Mouse (Mus musculus) MEL (cell line): ENCODE results near the gene Pla2g6. TPM values are rescaled to one million over a fixed set of nuclear protein-coding genes. Genes with fewer than 3 reads are reported as not detected.
A peak's percentile ranks its signal among the peaks of the same experiment; 100 is the strongest.

ENCODE experiments used
- DNase-seq: peaks from one replicate; pipeline ENCODE4 v3.0.0; 2011; ENCODE audit warnings: low read depth, low spot score
- H3K27ac ChIP-seq: 2 replicates; pipeline ENCODE4 v1.5.1; 2012; ENCODE audit warnings: low read depth, mild to moderate bottlenecking, control low read depth, low read length, moderate library complexity; ENCODE audit not compliant: control insufficient read depth
- H3K27me3 ChIP-seq, 2 experiments: fragments of 150-350 bp in 1 of 2; sonication (generic) in 1 of 2; 2 replicates each; pipeline ENCODE4 v1.6.1; 2012; ENCODE audit warnings: low read length in 2 of 2, mild to moderate bottlenecking in 2 of 2, improper control_type of control experiment in 1 of 2, moderate library complexity in 1 of 2; ENCODE audit not compliant: insufficient read depth in 2 of 2, control insufficient read depth in 1 of 2
- H3K36me3 ChIP-seq, 2 experiments: 2 replicates each; pipeline ENCODE4 v1.6.1; 2012 to 2014; ENCODE audit warnings: low read length in 2 of 2, improper control_type of control experiment in 1 of 2, inconsistent platforms in 1 of 2, mild to moderate bottlenecking in 1 of 2; ENCODE audit not compliant: insufficient read depth in 2 of 2, control insufficient read depth in 1 of 2
- H3K4me1 ChIP-seq, 2 experiments: fragments of 150-350 bp in 1 of 2; sonication (generic) in 1 of 2; 2 replicates each; pipeline ENCODE4 v1.6.1; 2012; ENCODE audit warnings: low read length in 2 of 2, improper control_type of control experiment in 1 of 2, mild to moderate bottlenecking in 1 of 2; ENCODE audit not compliant: insufficient read depth in 2 of 2, control insufficient read depth in 1 of 2
- H3K4me3 ChIP-seq, 2 experiments: fragments of 150-350 bp in 1 of 2; sonication (generic) in 1 of 2; 2 replicates each; pipeline ENCODE4 v1.5.1; 2012; ENCODE audit warnings: low read depth in 2 of 2, low read length in 2 of 2, mild to moderate bottlenecking in 2 of 2, moderate library complexity in 2 of 2, control low read depth in 1 of 2, improper control_type of control experiment in 1 of 2; ENCODE audit not compliant: control insufficient read depth in 1 of 2, insufficient read depth in 1 of 2
- H3K79me2 ChIP-seq: 2 replicates; pipeline ENCODE4 v1.6.1; 2012; ENCODE audit warnings: mild to moderate bottlenecking, low read length, moderate library complexity; ENCODE audit not compliant: control insufficient read depth, poor library complexity, insufficient read depth
- H3K9ac ChIP-seq: 2 replicates; pipeline ENCODE4 v1.6.1; 2012; ENCODE audit warnings: low read depth, mild to moderate bottlenecking, control low read depth, low read length, moderate library complexity; ENCODE audit not compliant: control insufficient read depth, poor library complexity, severe bottlenecking
- H3K9me3 ChIP-seq: fragments of 150-350 bp; sonication (generic); replicated peaks from 2 replicates; pipeline ENCODE4 v1.6.1; 2012; ENCODE audit warnings: mild to moderate bottlenecking, low read length, improper control_type of control experiment, moderate library complexity; ENCODE audit not compliant: insufficient read depth
- BHLHE40 ChIP-seq: IDR thresholded peaks from 2 replicates; pipeline ENCODE4 v1.6.1; 2012; ENCODE audit warnings: low read depth, mild to moderate bottlenecking, inconsistent platforms, low read length, improper control_type of control experiment, borderline replicate concordance
- CTCF ChIP-seq, 3 experiments: IDR thresholded peaks in 2 of 3; conservative IDR thresholded peaks in 1 of 3; 2 replicates each; pipeline ENCODE4 v1.5.1; 2011 to 2012; ENCODE audit warnings: low read length in 3 of 3, low read depth in 2 of 3, mild to moderate bottlenecking in 2 of 3, improper control_type of control experiment in 1 of 3, inconsistent platforms in 1 of 3, mixed read lengths in 1 of 3, moderate library complexity in 1 of 3; ENCODE audit not compliant: control insufficient read depth in 1 of 3, insufficient read depth in 1 of 3, poor library complexity in 1 of 3, severe bottlenecking in 1 of 3
- E2F4 ChIP-seq: IDR thresholded peaks from 2 replicates; pipeline ENCODE4 v1.6.1; 2011; ENCODE audit warnings: low read depth, low read length, improper control_type of control experiment, borderline replicate concordance
- ELF1 ChIP-seq: IDR thresholded peaks from 2 replicates; pipeline ENCODE4 v1.6.1; 2014; ENCODE audit warnings: low read depth, mild to moderate bottlenecking, inconsistent platforms, low read length, improper control_type of control experiment, moderate library complexity
- EP300 ChIP-seq, 2 experiments: IDR thresholded peaks; 2 replicates each; pipeline ENCODE4 v1.6.1; 2011; ENCODE audit warnings: improper control_type of control experiment in 2 of 2, low read length in 2 of 2, low read depth in 1 of 2, mild to moderate bottlenecking in 1 of 2
- GABPA ChIP-seq: IDR thresholded peaks from 2 replicates; pipeline ENCODE4 v1.6.1; 2012; ENCODE audit warnings: low read depth, mild to moderate bottlenecking, inconsistent platforms, low read length, improper control_type of control experiment, moderate library complexity
- GATA1 ChIP-seq: IDR thresholded peaks from 2 replicates; pipeline ENCODE4 v1.6.1; 2011; ENCODE audit warnings: low read depth, low read length, improper control_type of control experiment
- HCFC1 ChIP-seq: IDR thresholded peaks from 2 replicates; pipeline ENCODE4 v1.6.1; 2012; ENCODE audit warnings: low read depth, mild to moderate bottlenecking, inconsistent platforms, low read length, improper control_type of control experiment, moderate library complexity
- JUND ChIP-seq: IDR thresholded peaks from 2 replicates; pipeline ENCODE4 v1.6.1; 2011; ENCODE audit warnings: low read depth, mild to moderate bottlenecking, improper control_type of control experiment, low read length
- MYB ChIP-seq: IDR thresholded peaks from 2 replicates; pipeline ENCODE4 v1.6.1; 2011; ENCODE audit warnings: mild to moderate bottlenecking, low read depth, low read length, improper control_type of control experiment
- POLR2A ChIP-seq, 2 experiments: IDR thresholded peaks; 2 replicates each; pipeline ENCODE4 v1.6.1; 2011 to 2012; ENCODE audit warnings: low read length in 2 of 2, mild to moderate bottlenecking in 2 of 2, control low read depth in 1 of 2, improper control_type of control experiment in 1 of 2, low read depth in 1 of 2, moderate library complexity in 1 of 2; ENCODE audit not compliant: control insufficient read depth in 1 of 2, insufficient read depth in 1 of 2, poor library complexity in 1 of 2
- POLR2AphosphoS2 ChIP-seq: IDR thresholded peaks from 2 replicates; pipeline ENCODE4 v1.6.1; 2011; ENCODE audit warnings: low read length, improper control_type of control experiment
- POLR2AphosphoS5 ChIP-seq: IDR thresholded peaks from 2 replicates; pipeline ENCODE4 v1.6.1; 2012; ENCODE audit warnings: low read depth, borderline replicate concordance, mild to moderate bottlenecking, inconsistent platforms, low read length, moderate library complexity, mixed read lengths
- RAD21 ChIP-seq: IDR thresholded peaks from 2 replicates; pipeline ENCODE4 v1.6.1; 2011; ENCODE audit warnings: mild to moderate bottlenecking, low read depth, low read length, improper control_type of control experiment
- SMC3 ChIP-seq: IDR thresholded peaks from 2 replicates; pipeline ENCODE4 v1.6.1; 2011; ENCODE audit warnings: low read depth, low read length, improper control_type of control experiment
- TAL1 ChIP-seq: IDR thresholded peaks from 2 replicates; pipeline ENCODE4 v1.6.1; 2012; ENCODE audit warnings: mild to moderate bottlenecking, inconsistent platforms, low read length, moderate library complexity, mixed read lengths
- TCF12 ChIP-seq: IDR thresholded peaks from 2 replicates; pipeline ENCODE4 v1.6.1; 2014; ENCODE audit warnings: low read depth, mild to moderate bottlenecking, inconsistent platforms, low read length, improper control_type of control experiment, moderate library complexity
- UBTF ChIP-seq: IDR thresholded peaks from 2 replicates; pipeline ENCODE4 v1.6.1; 2012; ENCODE audit warnings: low read depth, mild to moderate bottlenecking, inconsistent platforms, low read length, improper control_type of control experiment, moderate library complexity, borderline replicate concordance; ENCODE audit not compliant: insufficient read depth
- ZKSCAN1 ChIP-seq: IDR thresholded peaks from 2 replicates; pipeline ENCODE4 v1.6.1; 2012; ENCODE audit warnings: low read depth, mild to moderate bottlenecking, inconsistent platforms, low read length, improper control_type of control experiment, moderate library complexity
- ZMIZ1 ChIP-seq: IDR thresholded peaks from 2 replicates; pipeline ENCODE4 v1.6.1; 2012; ENCODE audit warnings: low read depth, mild to moderate bottlenecking, inconsistent platforms, low read length, improper control_type of control experiment, moderate library complexity
- ZNF384 ChIP-seq: IDR thresholded peaks from 2 replicates; pipeline ENCODE4 v1.6.1; 2012; ENCODE audit warnings: low read depth, mild to moderate bottlenecking, inconsistent platforms, low read length, improper control_type of control experiment
- polyA plus RNA-seq, 2 experiments: library from polyadenylated mRNA; stranded (reverse) in 1 of 2; unstranded in 1 of 2; fragments of >175 nt in 1 of 2; fragments of >200 nt in 1 of 2; gene quantifications; 2 replicates each; pipeline versions ENCODE4 v1.2.1 to v1.2.4; 2012; ENCODE audit warnings: low replicate concordance in 2 of 2, low read depth in 1 of 2; ENCODE audit not compliant: insufficient read length in 2 of 2, insufficient read depth in 1 of 2, missing spikeins in 1 of 2
- total RNA-seq: library from RNA; depleted of rRNA; stranded (reverse); fragments of 300-350 nt; gene quantifications from 2 replicates; pipeline ENCODE4 v1.2.3, GENCODE M21; 2012

The Pla2g6 gene
- total and polyA plus RNA-seq, 3 experiments, result 11.8 to 24.7 TPM; not detected in 1

- TF ChIP-seq JUND, result no peak
- no peak for TF ChIP-seq SMC3
- TF ChIP-seq ELF1, result peak; percentile 97
- TF ChIP-seq GATA1, result peak; percentile 21; the same call in 1 of the 2 replicates
- TF ChIP-seq CTCF (IDR thresholded peaks at IDR 0.05 in 2 of 3, conservative IDR thresholded peaks at IDR 0.05 in 1 of 3; ENCODE audit: control insufficient read depth in 1 of 3, insufficient read depth in 1 of 3, low read depth in 2 of 3, low read length in 3 of 3, poor library complexity in 1 of 3, severe bottlenecking in 1 of 3), result no peak
- no peak for TF ChIP-seq BHLHE40
These were observed at the start of gene Pla2g6 (continued) for GRCm38 (mm10) chr15:79328058-79328938.

- Histone ChIP-seq H3K4me1 (no peaks in the 10 kb centered on the region), H3K79me2 (no peaks in the 10 kb centered on the region), H3K9me3 (no peaks in the 10 kb centered on the region), H3K36me3 (no peaks in the 10 kb centered on the region; a peak in 1 of 4 replicates), H3K27ac (no peak overlapping the region), H3K4me3 (no peak overlapping the region), H3K9ac (no peak overlapping the region), H3K27me3 (no peaks in the 10 kb centered on the region)
- no peak for DNase-seq
- TF ChIP-seq EP300 (IDR thresholded peaks at IDR 0.05; ENCODE audit: low read depth in 1 of 2, low read length in 2 of 2), result no peak
- no peak for TF ChIP-seq JUND
- no peak for TF ChIP-seq RAD21
- TF ChIP-seq GATA1, result no peak
- no peak for TF ChIP-seq SMC3
- no peak for TF ChIP-seq POLR2AphosphoS2
- no peak for TF ChIP-seq HCFC1
- no peak for TF ChIP-seq TCF12
- TF ChIP-seq GABPA, result no peak
- TF ChIP-seq TAL1, result no peak
- no peak for TF ChIP-seq UBTF
- TF ChIP-seq E2F4, result no peak
These were observed 49.5 kb upstream of the Pla2g6 start for GRCm38 (mm10) chr15:79377681-79378080.

GRCm38 (mm10) chr15:79374760-79375159, 46.6 kb upstream of the Pla2g6 start:
- DNase-seq, result no peak
- H3K9me3 ChIP-seq, result no peaks in the 10 kb centered on the region
- H3K4me1 ChIP-seq, result no peaks in the 10 kb centered on the region
- H3K27me3 ChIP-seq, result no peaks in the 10 kb centered on the region
- H3K27ac ChIP-seq, result no peak overlapping the region
- H3K9ac ChIP-seq, result no peak overlapping the region
- H3K36me3 ChIP-seq, result no peaks in the 10 kb centered on the region; a peak in 1 of 4 replicates
- H3K4me3 ChIP-seq, result no peak overlapping the region
- no peaks in the 10 kb centered on the region for H3K79me2 ChIP-seq
- no peak for TF ChIP-seq ZKSCAN1
- no peak for TF ChIP-seq POLR2A (IDR thresholded peaks at IDR 0.05; ENCODE audit: control insufficient read depth in 1 of 2, insufficient read depth in 1 of 2, low read depth in 1 of 2, low read length in 2 of 2, poor library complexity in 1 of 2)
- TF ChIP-seq ZMIZ1, result no peak
- no peak for TF ChIP-seq POLR2AphosphoS5
- TF ChIP-seq ZNF384, result no peak
- TF ChIP-seq ELF1, result no peak
- no peak for TF ChIP-seq MYB
- no peak for TF ChIP-seq RAD21
- TF ChIP-seq, all 39 proteins: peak for 0
